Mouse (Mus musculus) large intestine, adult 2 months (tissue): ENCODE measurements at regions not wholly inside any gene's neighbourhood (a gene's known extent, or its start where the extent isn't known, plus 50 kb on each side); places are given as distances from the start of the nearest gene placed in this dataset.

Experiments
- DNase-seq: peaks from one replicate; pipeline ENCODE4 v3.0.0-alpha.2; 2012; ENCODE audit warnings: low read depth, low spot score
- WGBS: fragments of 180-500 bp; shearing (Covaris S2); methylation state at CpG from one replicate; pipeline ENCODE4 v1.1.7; 2018; 5-methylcytosine and 5-hydroxymethylcytosine counted together

DNA sequence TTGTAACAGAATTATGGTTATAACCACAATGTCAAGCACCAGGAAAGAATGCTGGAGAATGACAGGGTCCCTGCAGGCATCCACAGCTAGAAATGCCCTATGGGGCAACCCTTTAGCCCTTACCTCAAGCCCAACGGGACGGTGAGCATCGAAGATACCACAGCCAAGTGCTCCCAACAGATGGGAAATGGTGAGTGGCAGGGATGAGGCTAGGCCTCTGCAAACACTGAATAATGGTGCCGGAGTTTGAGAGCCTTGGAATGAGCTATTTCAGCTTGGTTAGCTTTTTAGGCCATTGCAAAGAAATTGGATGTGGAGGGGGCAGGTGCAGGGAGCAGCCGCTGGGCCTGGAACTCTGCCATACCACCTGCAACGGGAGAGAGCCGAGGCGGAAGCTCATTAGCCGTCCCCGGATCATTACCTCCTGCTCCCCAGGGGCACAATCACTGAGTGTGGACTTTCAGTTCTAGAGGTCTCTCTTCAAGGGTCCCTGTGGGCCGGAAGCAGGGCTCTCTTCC lies 117.9 kb downstream of the Usp31 start:
- no peak for DNase-seq
- 67% methylated on average over 11 of the region's 11 CpGs for WGBS

DNA sequence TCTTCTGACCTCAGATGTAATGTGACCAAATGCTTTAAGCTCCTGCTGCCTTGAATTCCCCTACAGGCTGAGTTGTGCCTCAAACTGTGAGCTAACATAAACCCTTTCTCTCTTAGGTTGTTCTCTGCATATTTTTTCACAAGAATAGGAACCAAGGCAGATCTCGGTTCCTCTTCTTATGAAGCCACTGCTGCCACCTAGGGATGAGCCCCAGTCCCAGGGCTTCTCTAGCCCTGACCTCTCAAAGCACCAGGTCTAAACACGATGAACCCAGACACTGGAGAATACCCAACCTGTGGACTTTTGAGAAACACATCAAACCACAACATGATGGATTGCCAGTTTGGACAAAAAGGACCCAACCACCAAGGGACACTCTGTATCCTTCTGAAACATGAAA lies 119.3 kb downstream of the Usp31 start:
- DNase-seq, result no peak

DNA sequence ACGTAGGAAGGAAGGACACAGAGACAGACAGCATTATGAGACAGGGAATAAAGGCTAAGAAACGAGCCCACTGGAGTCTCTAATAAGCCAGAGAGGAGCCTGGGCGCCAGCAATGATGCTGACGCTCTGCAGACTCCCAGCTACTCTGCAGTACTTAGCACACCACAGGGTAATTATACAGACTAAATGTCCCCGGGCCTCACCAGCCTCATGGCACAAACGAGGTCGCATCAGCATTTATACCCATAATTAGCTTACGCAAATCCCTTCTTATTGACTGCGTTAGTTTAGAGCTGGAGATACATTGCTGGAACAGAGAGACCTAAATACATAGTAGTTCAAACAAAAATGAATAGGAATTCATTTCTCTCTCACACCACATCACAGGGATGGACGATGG lies 121.3 kb downstream of the Usp31 start:
- no peak for DNase-seq
- WGBS, result 71% methylated on average over 10 of the region's 10 CpGs

More for the DNA sequence above, 119.3 kb downstream of the Usp31 start:
- 45% methylated on average over 2 of the region's 2 CpGs for WGBS

DNA sequence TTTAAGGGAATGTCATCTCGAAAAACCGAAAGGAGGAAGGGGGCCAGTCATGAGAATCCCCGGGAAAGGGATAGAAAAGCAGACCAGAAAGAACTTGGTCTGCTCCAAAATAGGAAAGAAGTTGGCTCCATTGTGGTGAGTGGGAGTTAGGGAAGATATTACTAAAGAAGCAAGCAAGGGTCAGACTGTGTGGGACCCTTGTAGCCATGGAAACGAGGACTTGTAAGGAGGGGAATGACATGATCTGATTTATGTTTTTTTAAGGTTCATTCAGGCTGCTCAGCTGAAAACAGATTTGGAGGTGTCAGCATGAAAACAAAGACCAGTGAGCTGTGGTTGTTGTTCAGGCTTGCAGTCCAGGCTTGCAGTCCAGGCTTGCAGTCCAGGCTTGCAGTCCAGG lies 127.6 kb downstream of the Usp31 start:
- DNase-seq, result no peak
- WGBS, result 65% methylated on average over 4 of the region's 4 CpGs

DNA sequence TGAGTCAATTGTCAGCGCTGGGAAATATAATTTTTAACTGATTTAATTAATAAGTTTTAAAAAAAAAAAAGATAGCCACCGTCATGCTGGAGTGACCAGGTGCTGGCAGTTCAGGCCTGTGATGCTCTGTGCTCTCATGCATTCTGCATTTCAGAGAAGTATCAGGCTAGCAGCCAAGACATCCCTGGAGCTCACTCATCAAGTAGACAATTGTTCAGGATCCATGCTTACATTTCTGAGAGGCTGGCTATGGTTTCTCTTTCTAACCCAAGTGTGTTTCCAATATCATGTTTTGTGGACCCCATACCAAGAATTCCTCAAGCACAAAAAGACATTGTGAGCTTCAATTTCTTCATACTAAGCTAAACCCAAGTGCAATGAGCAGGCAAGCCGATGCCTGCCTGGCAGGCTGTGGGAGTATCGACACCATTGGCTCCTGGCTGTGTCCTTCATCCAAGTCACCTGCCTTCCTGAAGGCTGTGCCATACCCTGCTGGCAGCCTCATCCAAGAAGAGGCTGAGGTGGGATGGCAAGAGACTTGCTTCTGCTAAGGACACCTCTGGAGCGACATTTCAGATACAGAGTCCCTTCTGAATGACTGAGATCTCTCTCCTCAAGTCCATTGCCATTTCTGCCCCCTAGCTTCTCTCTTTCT lies 134.2 kb downstream of the Usp31 start:
- 75% methylated on average over 5 of the region's 5 CpGs for WGBS
- DNase-seq, result no peak

DNA sequence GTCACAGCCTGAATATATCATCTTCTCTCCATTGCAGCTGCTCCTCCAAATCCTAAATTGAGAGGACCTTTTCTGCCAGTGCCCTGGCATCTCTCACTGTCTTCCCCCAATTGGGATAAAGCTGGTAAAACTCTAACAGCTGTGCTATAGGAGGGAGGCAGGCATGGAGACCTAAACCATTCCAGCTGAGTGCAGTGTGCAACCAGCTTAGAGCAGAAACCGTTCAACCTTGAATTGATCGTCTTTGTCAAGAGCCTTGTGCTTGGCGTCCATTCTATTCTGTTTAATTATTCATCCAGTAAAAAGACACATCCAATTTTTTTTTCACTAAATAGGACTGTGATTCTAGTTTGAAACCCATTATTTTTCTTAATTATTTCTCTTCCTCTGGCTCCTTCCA lies 135.3 kb downstream of the Usp31 start:
- WGBS, result 78% methylated on average over 3 of the region's 3 CpGs

DNA sequence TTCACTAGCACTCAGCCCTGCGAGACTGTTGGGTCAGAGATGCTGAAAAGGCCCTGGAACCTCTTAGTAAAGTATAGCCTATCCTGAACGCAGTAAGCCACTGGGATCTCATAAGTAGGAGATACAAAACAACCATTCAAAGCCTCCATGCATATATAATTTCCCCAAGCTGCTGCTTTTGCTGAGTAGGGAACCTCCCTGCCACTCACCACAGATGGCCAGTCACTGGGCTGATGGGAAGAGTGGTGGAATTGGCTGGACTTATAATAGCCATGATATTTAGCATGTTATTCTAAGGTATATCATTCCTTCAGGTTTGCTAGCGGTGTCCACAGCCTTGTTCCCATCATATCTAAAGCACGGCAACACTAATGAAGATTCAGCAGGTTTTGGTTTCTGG lies 135.8 kb downstream of the Usp31 start:
- 71% methylated on average over 4 of the region's 4 CpGs for WGBS
- DNase-seq, result no peak

More for the DNA sequence above, 135.3 kb downstream of the Usp31 start:
- DNase-seq, result no peak

DNA sequence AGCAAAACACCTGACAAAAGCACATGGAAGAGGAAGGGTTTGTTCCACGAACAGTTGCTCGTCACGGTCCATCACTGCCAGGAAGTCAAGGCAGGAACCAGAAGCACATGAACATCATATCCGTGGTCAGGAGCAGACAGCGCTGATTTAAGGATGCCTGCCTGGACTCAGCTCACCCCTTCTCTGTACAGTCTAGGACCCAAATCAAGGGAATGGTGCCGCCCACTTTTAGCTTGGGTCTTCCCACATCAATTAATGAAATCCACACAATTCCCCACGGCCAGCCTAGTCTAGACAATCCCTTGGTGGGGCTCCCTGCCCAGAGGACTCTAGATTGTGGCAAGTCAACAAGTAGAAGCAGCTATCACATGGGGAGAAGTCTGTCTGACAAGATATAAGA lies 137.8 kb downstream of the Usp31 start:
- no peak for DNase-seq
- WGBS, result 81% methylated on average over 7 of the region's 7 CpGs

DNA sequence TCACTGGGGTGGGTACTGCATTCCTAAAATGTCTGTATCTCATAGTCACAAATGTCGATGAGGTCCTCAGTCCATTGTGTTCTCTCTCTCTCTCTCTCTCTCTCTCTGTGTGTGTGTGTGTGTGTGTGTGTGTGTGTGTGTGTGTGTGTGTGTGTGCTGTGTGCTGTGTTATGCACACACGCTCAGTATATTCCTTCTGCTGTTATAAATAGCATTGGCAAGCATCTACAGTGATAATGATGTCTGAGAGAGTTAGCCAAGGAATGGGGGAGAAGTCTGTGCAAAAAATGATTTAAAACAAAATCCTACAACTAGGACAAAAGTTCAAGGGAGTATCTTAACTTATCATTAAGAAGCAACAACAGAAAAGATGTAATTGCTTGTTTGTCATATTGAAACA lies 139.0 kb downstream of the Usp31 start:
- DNase-seq, result no peak
- WGBS, result 56% methylated on average over 2 of the region's 2 CpGs

DNA sequence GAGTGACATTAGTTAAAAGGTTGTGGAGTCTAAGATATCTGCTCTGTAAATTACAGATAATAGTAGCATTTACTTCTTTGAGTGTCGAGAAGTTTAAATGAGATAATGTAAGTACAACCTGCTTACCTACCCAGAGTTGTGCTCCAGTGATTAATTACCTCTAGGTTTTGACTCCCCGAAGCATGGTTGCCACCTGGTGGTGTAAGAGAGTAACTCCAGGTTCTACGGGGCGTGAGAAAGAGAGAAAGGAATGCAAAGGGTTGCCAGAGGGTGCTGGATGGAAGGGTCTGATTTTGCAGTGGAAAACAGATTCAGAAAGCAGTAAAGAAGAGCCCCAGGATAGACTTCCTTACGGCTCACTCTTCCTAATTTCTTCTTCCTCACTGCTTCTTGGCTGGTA lies 143.5 kb downstream of the Usp31 start:
- WGBS, result 21% methylated on average over 5 of the region's 5 CpGs
- DNase-seq, result peak; percentile 11

DNA sequence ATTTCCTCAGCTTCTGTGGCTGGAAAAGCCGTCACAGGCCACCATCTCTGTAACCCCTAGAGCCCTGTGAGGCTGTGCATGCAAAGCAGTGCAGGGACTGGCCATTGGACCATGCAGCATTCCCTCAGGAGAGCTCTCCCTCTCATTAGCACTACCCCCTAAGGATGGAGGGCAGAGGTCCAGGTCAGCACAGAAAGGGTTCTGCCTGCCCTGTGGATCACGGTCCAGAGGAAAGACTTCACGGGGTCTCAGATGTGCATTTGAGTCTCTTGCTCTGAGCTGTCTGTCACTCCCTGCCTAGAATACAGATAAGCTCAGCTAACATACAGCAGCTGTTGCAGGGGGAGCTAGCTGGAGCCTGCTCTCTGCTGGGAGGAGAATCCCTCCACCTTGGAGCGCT lies 151.6 kb downstream of the Usp31 start:
- WGBS, result 59% methylated on average over 4 of the region's 4 CpGs
- DNase-seq, result no peak
